Mouse (Mus musculus) heart, embryonic 14.5 days (tissue): ENCODE results near the gene Mrpl55. TPM values are rescaled to one million over a fixed set of nuclear protein-coding genes. Genes with fewer than 3 reads are reported as not detected.
A peak's percentile ranks its signal among the peaks of the same experiment; 100 is the strongest.
"Not testable (repeated sequence)": the region's sequence is repeated elsewhere in the genome, so short reads cannot be mapped to it uniquely, and the experiment has no call there.

Source experiments
- ATAC-seq: fragments of 200-750 bp; cut with Nextera tagmentation; 2 replicates; pipeline ENCODE4 v1.8.0; 2017; ENCODE audit warnings: low read depth, moderate TSS enrichment; ENCODE audit not compliant: insufficient number of reproducible peaks, insufficient read depth, low FRiP score
- H3K27ac ChIP-seq, 2 experiments: fragments of 200-500 bp in 1 of 2; fragments of 300-500 bp in 1 of 2; sonication (generic) in 1 of 2; replicated peaks in 1 of 2; 2 replicates each; pipeline ENCODE4 v1.5.1; 2012 to 2014; ENCODE audit warnings: low read depth in 2 of 2, low read length in 2 of 2, control low read depth in 1 of 2, mild to moderate bottlenecking in 1 of 2, mixed read lengths in 1 of 2; ENCODE audit not compliant: control insufficient read depth in 1 of 2, insufficient read depth in 1 of 2
- H3K27me3 ChIP-seq: fragments of 300-500 bp; sonication (generic); 2 replicates; pipeline ENCODE4 v1.6.1; 2014; ENCODE audit warnings: mild to moderate bottlenecking, low read length, control low read depth; ENCODE audit not compliant: control insufficient read depth, insufficient read depth
- H3K36me3 ChIP-seq: fragments of 300-500 bp; sonication (generic); 2 replicates; pipeline ENCODE4 v1.6.1; 2014; ENCODE audit warnings: mild to moderate bottlenecking, control low read depth, low read length, mixed read lengths; ENCODE audit not compliant: control insufficient read depth, insufficient read depth
- H3K4me1 ChIP-seq, 2 experiments: fragments of 200-500 bp in 1 of 2; fragments of 300-500 bp in 1 of 2; sonication (generic) in 1 of 2; 2 replicates each; pipeline ENCODE4 v1.6.1; 2012 to 2014; ENCODE audit warnings: low read length in 2 of 2, control low read depth in 1 of 2, mixed read lengths in 1 of 2; ENCODE audit not compliant: control insufficient read depth in 2 of 2, insufficient read depth in 2 of 2
- H3K4me2 ChIP-seq: fragments of 300-500 bp; sonication (generic); 2 replicates; pipeline ENCODE4 v1.6.1; 2014; ENCODE audit warnings: mild to moderate bottlenecking, low read length
- H3K4me3 ChIP-seq, 2 experiments: fragments of 200-500 bp in 1 of 2; fragments of 300-500 bp in 1 of 2; sonication (generic) in 1 of 2; 2 replicates each; pipeline ENCODE4 v1.5.1; 2012 to 2014; ENCODE audit warnings: low read length in 2 of 2, mild to moderate bottlenecking in 2 of 2, control low read depth in 1 of 2, low read depth in 1 of 2, moderate library complexity in 1 of 2; ENCODE audit not compliant: control insufficient read depth in 1 of 2, insufficient read depth in 1 of 2
- H3K9ac ChIP-seq: fragments of 300-500 bp; sonication (generic); 2 replicates; pipeline ENCODE4 v1.6.1; 2014; ENCODE audit warnings: mild to moderate bottlenecking, low read length
- H3K9me3 ChIP-seq: fragments of 300-500 bp; sonication (generic); 2 replicates; pipeline ENCODE4 v1.6.1; 2016; ENCODE audit warnings: low read length, control low read depth; ENCODE audit not compliant: control insufficient read depth
- WGBS: fragments of 180-500 bp; shearing (Covaris S2); extraction: QIAGEN DNeasy Blood & Tissue Kit; methylation state at CpG from one replicate; pipeline ENCODE4 v1.1.7; 2014; 5-methylcytosine and 5-hydroxymethylcytosine counted together
- polyA plus RNA-seq: library from polyadenylated mRNA; unstranded; fragments of >200 nt; fragmentation: Nextera tagmentation; extraction: Ambion mirVana; gene quantifications from 2 replicates; pipeline ENCODE4 v1.2.1, GENCODE M21; 2014

Mrpl55 gene
- polyA plus RNA-seq, 1 experiment from 2014 or later: 133 TPM

DNA sequence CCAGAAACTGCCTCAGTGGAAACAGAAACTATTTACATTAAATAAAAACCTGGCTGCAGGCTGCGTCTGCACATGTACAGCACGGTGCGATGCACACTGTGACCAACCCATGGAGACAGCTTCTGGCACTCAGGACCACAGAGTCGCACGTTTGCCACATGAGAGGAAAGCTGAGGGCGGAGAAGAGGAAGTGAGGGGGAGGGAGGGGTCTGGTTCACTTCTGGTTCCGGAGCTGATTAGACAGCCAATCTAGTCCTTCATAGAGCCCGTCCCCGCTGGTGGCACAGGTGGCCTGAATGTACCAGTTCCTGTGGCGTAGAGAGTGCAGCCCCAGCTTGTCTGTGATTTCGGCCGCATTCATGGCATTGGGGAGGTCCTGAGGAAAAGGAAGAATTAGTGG lies 10.0 kb downstream of the Mrpl55 start:
- H3K9ac ChIP-seq, H3K4me3 ChIP-seq, H3K27ac ChIP-seq, H3K27me3 ChIP-seq, ATAC-seq, H3K4me2 ChIP-seq, H3K9me3 ChIP-seq: not testable (repeated sequence)
- Histone ChIP-seq H3K4me1 (peaks cover 2 to 33% of the 10 kb centered on the region in 2 experiments; a peak in 3 of 4 replicates), H3K36me3 (peaks cover 57% of the 10 kb centered on the region)
- WGBS: 71% methylated on average over 12 of the region's 12 CpGs

- Histone ChIP-seq H3K27me3 (no peaks in the 10 kb centered on the region), H3K27ac (no peak overlapping the region), H3K9me3 (no peaks in the 10 kb centered on the region), H3K9ac (no peak overlapping the region), H3K4me3 (no peak overlapping the region), H3K4me1 (peaks cover 2 to 40% of the 10 kb centered on the region in 2 experiments; a peak in 3 of 4 replicates), H3K4me2 (no peak overlapping the region), H3K36me3 (peaks cover 62% of the 10 kb centered on the region)
- no peak for ATAC-seq
- 86% methylated on average over 12 of the region's 12 CpGs for WGBS
Observed at GRCm38 (mm10) chr11:59212892-59213494, 10.7 kb downstream of the Mrpl55 start.

- Histone ChIP-seq H3K27ac (no peak overlapping the region), H3K27me3 (no peaks in the 10 kb centered on the region), H3K4me3 (no peak overlapping the region), H3K4me1 (peaks cover 0 to 52% of the 10 kb centered on the region in 2 experiments; a peak in 3 of 4 replicates), H3K9me3 (no peaks in the 10 kb centered on the region), H3K9ac (no peak overlapping the region), H3K4me2 (no peak overlapping the region), H3K36me3 (peaks cover 58% of the 10 kb centered on the region)
- WGBS: 60% methylated on average over 3 of the region's 3 CpGs
- no peak for ATAC-seq
Observed at GRCm38 (mm10) chr11:59216955-59217354, 14.7 kb downstream of the Mrpl55 start.

DNA sequence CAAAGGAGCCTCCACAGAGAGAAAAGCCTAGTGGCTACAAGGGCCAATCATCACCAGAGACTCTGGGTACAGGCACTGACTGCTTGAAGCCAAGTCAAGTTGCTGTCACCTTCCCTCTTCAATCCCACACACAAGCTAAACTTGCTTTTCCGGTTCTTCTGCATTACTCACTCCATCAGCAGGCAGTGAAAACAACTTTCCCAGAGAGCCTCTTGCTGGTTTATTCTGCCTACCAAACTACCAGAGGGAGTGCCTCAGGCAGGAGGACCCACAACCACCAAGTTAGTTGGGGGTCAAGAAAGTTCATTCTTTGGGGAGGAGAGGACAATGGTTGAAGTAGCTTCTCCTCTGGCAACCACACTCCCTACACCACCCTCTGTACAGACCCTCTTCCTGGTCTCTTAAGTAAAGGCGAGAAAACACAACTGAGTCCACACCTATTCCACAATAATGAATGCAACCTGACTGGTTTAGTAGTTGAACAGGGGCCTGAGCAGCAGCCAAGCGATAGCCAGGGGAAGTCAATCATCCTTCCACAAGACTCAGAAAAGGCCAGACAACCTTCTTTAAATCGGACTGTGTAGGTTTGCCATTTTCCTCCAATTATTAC lies 16.2 kb downstream of the Mrpl55 start:
- no peaks in the 10 kb centered on the region for H3K27me3 ChIP-seq
- H3K9ac ChIP-seq: no peak overlapping the region
- peaks cover 51% of the 10 kb centered on the region for H3K36me3 ChIP-seq
- no peak overlapping the region for H3K4me2 ChIP-seq
- no peak overlapping the region for H3K4me3 ChIP-seq
- no peak for ATAC-seq
- WGBS: 72% methylated on average over 4 of the region's 4 CpGs
- peaks cover under 1 to 62% of the 10 kb centered on the region in 2 experiments for H3K4me1 ChIP-seq
- no peaks in the 10 kb centered on the region for H3K9me3 ChIP-seq
- H3K27ac ChIP-seq: 0 out of 4 replicates have a peak overlapping the region, but pooled peaks of 1 of the 2 experiments have one; percentile 28

GRCm38 (mm10) chr11:59219064-59219463 lies 16.8 kb downstream of the Mrpl55 start:
- Histone ChIP-seq H3K4me2 (no peak overlapping the region), H3K27ac (no peak overlapping the region), H3K9me3 (no peaks in the 10 kb centered on the region), H3K9ac (no peak overlapping the region), H3K36me3 (peaks cover 50% of the 10 kb centered on the region), H3K4me3 (no peak overlapping the region), H3K4me1 (peaks cover 3 to 62% of the 10 kb centered on the region in 2 experiments), H3K27me3 (no peaks in the 10 kb centered on the region)
- ATAC-seq: no peak

DNA sequence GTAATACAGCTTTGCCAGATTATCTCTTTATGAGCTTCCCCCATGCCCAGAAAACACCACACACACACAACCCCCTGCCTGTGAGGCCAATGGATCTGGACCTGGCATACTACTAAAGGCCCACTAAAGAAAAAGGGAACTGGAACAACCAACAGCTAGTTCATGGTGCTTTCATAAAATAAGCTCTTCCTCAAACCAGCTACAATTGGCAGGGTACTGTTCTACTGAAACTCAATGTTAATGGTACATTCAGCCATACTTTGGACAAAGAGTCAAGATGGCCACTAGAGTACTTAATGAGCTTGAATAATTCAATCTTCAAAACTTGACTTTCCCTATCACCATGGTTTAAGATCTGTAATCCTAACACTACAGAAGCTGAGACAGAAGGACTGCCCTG lies 19.3 kb downstream of the Mrpl55 start:
- Histone ChIP-seq H3K9ac (no peak overlapping the region), H3K4me1 (peaks cover 7 to 83% of the 10 kb centered on the region in 2 experiments)

DNA sequence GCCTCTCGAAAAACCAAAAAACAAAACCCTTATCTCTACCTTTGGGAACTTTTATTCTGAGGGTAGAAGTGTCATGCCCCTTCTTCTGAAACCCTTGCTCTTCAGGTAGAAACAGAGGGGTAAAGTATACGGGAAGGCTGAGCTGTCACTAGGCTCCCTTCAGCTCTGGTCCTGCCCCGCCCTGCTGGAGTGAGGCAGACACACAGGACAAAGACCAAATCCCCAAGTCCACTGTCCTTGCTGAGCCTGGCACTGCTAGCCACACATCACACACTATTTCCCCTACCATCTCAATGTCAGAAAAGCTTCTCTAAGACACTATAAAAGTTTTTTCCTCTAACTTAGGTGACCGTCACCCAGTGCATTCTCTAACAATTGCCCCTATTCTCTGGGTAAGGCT lies 20.0 kb downstream of the Mrpl55 start:
- Histone ChIP-seq H3K9ac (no peak overlapping the region), H3K4me3 (no peak overlapping the region), H3K36me3 (peaks cover 44% of the 10 kb centered on the region), H3K4me1 (peaks cover 7 to 81% of the 10 kb centered on the region in 2 experiments), H3K4me2 (no peak overlapping the region), H3K27me3 (no peaks in the 10 kb centered on the region), H3K27ac (no peak overlapping the region), H3K9me3 (no peaks in the 10 kb centered on the region)
- ATAC-seq: no peak
- 81% methylated on average over 4 of the region's 4 CpGs for WGBS

More for the DNA sequence above, 19.3 kb downstream of the Mrpl55 start:
- Histone ChIP-seq H3K4me2 (no peak overlapping the region), H3K36me3 (peaks cover 44% of the 10 kb centered on the region), H3K4me3 (no peak overlapping the region), H3K27ac (no peak overlapping the region), H3K27me3 (no peaks in the 10 kb centered on the region), H3K9me3 (no peaks in the 10 kb centered on the region)
- ATAC-seq: no peak
